Mouse (Mus musculus) retina, adult 2 months (tissue): ENCODE results near the gene Eqtn.

Experiments used
- DNase-seq: peaks from one replicate; pipeline ENCODE4 v3.0.0-alpha.2; 2012; ENCODE audit warnings: low read depth, low spot score

Eqtn gene

GRCm38 (mm10) chr4:94928743-94929142, at the start of gene Eqtn:
Gene Eqtn (minus strand): TSS chr4:94928843.
- DNase-seq = no peak

DNA sequence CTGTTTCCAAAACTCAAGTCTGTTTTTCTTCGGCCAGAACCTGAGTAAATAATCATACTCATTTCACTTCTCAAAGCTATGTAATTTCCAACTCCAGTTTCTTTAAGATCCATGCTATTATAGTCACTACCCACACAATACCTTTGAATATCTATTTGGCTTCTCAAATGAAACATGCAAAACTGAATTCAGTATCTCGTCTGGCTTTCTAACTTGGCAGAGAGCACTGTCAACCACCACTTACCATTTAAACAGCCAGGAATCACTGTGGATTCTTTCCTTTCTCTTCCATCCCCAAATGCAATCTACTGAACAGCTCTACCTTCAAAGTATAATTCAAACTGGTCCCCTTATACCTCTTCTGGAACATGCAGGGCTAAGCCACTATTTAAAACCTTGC, 44.7 kb upstream of the Eqtn start:
- DNase-seq = no peak

- DNase-seq = no peak
Measured at GRCm38 (mm10) chr4:94952773-94953172, 24.1 kb upstream of the Eqtn start.

DNA sequence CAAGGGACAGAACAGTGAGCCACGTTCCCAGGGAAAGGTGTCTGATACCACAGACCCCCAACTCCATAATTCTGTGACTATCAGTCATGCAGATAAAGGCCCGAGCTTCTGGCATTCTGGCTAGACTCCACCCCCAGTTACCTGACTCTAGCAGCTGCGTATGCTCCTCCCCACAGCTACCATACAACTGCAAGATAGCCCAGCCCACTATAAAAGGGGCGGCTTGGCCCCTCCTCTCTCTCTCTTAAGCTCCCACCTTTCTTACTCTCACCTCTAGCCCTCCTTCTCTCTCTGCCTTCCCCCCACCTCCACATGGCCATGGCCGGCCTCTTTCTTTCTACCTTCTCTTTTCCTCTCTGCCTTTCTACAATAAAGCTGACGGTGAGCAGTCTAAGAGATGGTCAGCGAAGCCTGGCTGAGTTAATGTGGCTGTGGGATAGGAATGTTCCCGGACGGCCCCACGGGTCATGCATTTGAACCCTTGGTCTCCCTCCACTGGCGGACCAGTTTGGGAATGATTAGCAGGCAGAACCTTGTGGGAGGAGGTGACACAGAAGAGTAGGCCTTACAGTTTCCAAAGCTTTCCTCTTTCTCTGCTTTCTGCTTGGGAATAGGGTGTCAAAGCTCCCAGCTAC, 12.7 kb upstream of the Eqtn start:
- DNase-seq = no peak

DNA sequence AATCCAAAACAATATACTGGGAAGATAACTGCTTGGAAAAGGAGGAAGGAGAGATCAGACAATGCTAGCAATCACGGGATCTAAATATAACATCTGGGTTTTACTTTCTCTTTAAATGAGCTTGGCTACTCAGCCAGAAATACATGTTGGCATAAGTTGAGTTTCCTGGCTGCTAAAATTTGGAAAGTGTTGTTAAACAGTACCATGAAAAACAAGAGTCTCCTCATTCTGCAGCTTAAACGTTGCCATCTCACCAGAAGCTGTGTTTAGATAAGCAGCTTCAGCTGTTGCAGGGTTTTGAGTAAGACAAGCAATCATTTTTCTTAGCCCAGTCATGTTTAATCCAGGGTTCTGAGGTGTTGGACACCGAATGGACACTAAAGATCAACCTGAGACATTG, 26.9 kb downstream of the Eqtn start:
- DNase-seq = no peak

- DNase-seq = peak; percentile 13
Measured at GRCm38 (mm10) chr4:94900744-94901143, 27.9 kb downstream of the Eqtn start.
